Mouse (Mus musculus) lung, embryonic 14.5 days (tissue): Measurements from ENCODE around the gene Oas1g. TPM values are rescaled to one million over a fixed set of nuclear protein-coding genes. Genes with fewer than 3 reads are reported as not detected.
"Not testable (repeated sequence)": the region's sequence is repeated elsewhere in the genome, so short reads cannot be mapped to it uniquely, and the experiment has no call there.

Experiments used
- ATAC-seq: fragments of 200-750 bp; cut with Nextera tagmentation; 2 replicates; pipeline ENCODE4 v1.8.0; 2017; ENCODE audit warnings: mild to moderate bottlenecking, moderate TSS enrichment, moderate library complexity; ENCODE audit not compliant: insufficient read depth
- DNase-seq: peaks from one replicate; pipeline ENCODE4 v3.0.0-alpha.2; 2015
- H3K27ac ChIP-seq: fragments of 300-500 bp; sonication (generic); 2 replicates; pipeline ENCODE4 v1.5.1; 2014; ENCODE audit warnings: low read depth, mild to moderate bottlenecking, moderate library complexity
- H3K27me3 ChIP-seq: fragments of 300-500 bp; sonication (generic); 2 replicates; pipeline ENCODE4 v1.6.1; 2014; ENCODE audit warnings: low read length, control low read depth; ENCODE audit not compliant: insufficient read depth
- H3K36me3 ChIP-seq: fragments of 300-500 bp; sonication (generic); 2 replicates; pipeline ENCODE4 v1.6.1; 2014; ENCODE audit warnings: control low read depth; ENCODE audit not compliant: insufficient read depth
- H3K4me1 ChIP-seq: fragments of 300-500 bp; sonication (generic); 2 replicates; pipeline ENCODE4 v1.6.1; 2014; ENCODE audit warnings: antibody characterized with exemption, control low read depth; ENCODE audit not compliant: insufficient read depth
- H3K4me2 ChIP-seq: fragments of 300-500 bp; sonication (generic); 2 replicates; pipeline ENCODE4 v1.6.1; 2014; ENCODE audit warnings: mild to moderate bottlenecking
- H3K4me3 ChIP-seq: fragments of 300-500 bp; sonication (generic); 2 replicates; pipeline ENCODE4 v1.5.1; 2014; ENCODE audit warnings: low read depth, low read length
- H3K9ac ChIP-seq: fragments of 300-500 bp; sonication (generic); 2 replicates; pipeline ENCODE4 v1.6.1; 2014
- H3K9me3 ChIP-seq: fragments of 300-500 bp; sonication (generic); 2 replicates; pipeline ENCODE4 v1.6.1; 2016; ENCODE audit warnings: low read depth, low read length, control low read depth
- CTCF ChIP-seq: IDR thresholded peaks from 2 replicates; pipeline ENCODE4 v1.5.1; 2016; ENCODE audit warnings: antibody characterized with exemption, low read depth
- WGBS: fragments of 180-500 bp; shearing (Covaris S2); extraction: QIAGEN DNeasy Blood & Tissue Kit; methylation state at CpG from one replicate; pipeline ENCODE4 v1.1.7; 2014; 5-methylcytosine and 5-hydroxymethylcytosine counted together
- polyA plus RNA-seq: library from polyadenylated mRNA; unstranded; fragments of >200 nt; fragmentation: Nextera tagmentation; extraction: Ambion mirVana; gene quantifications from 2 replicates; pipeline ENCODE4 v1.2.1, GENCODE M21; 2014

Gene Oas1g
- polyA plus RNA-seq, 1 experiment from 2014 or later, result not detected

DNA sequence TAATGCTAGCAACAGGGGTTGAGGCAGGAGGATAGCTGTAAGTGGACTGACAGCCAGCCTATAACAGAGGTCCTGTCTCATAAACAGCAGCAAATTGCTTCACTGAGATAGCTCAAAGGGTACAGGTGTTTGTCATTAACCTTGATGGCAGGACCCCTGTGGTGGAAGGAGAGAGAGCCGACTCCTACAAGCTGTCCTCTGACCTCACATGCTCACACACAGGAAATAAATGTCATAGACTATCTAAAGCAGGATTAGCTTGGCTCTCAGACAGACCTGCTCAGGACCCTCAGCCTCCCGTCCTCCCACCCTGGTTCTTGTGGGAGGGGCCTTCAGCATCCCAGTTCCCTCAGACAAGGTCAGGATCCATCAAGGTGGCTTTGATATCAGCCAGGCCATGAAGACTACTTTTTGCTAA, 4.8 kb upstream of the Oas1g start:
- no peak for DNase-seq
- no peaks in the 10 kb centered on the region for H3K9me3 ChIP-seq

DNA sequence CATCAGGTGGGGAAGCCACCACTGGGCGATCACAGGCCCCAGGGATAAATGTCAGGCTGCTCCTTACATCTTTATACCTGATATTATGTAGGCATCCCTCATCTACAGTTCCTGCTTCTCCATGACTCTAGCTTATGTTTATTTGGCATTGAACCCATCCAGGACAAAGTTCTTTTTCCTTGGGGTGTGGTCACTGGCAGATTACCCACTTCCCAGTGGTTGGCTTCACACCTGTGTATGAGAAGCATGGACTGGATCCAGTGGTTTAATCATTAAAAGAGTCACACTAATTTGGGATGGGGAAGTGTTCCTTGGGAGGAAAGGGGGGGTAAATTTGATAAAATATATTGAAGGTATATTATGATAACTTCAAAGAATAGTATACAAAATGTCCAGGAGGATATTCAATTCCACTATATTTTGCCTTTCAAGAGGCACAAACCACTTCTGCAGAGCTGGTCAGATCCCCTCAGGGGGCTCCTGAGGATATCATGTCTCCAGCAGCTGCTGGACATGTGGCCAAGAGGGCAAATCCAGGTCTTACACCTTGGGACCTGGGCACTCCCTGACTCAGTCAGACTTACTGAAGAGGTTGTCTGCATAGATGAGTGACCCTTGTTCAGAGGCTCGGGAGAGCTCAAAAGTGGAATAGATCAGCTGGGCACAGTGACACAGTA, 4.3 kb upstream of the Oas1g start:
- 71% methylated on average over 2 of the region's 2 CpGs for WGBS
- not testable (repeated sequence) for H3K9ac ChIP-seq, H3K4me3 ChIP-seq, H3K4me2 ChIP-seq, H3K27ac ChIP-seq, H3K4me1 ChIP-seq, DNase-seq, H3K36me3 ChIP-seq, H3K9me3 ChIP-seq, H3K27me3 ChIP-seq, ATAC-seq

More for the DNA sequence above, 4.8 kb upstream of the Oas1g start:
- H3K4me1 ChIP-seq, result no peaks in the 10 kb centered on the region
- H3K4me2 ChIP-seq, result no peak overlapping the region
- no peak for TF ChIP-seq CTCF
- H3K4me3 ChIP-seq, result no peak overlapping the region
- ATAC-seq, result no peak
- no peak overlapping the region for H3K9ac ChIP-seq
- H3K27me3 ChIP-seq, result no peaks in the 10 kb centered on the region
- 45% methylated on average over 2 of the region's 2 CpGs for whole genome bisulfite sequencing
- H3K36me3 ChIP-seq, result no peaks in the 10 kb centered on the region
- no peak overlapping the region for H3K27ac ChIP-seq

DNA sequence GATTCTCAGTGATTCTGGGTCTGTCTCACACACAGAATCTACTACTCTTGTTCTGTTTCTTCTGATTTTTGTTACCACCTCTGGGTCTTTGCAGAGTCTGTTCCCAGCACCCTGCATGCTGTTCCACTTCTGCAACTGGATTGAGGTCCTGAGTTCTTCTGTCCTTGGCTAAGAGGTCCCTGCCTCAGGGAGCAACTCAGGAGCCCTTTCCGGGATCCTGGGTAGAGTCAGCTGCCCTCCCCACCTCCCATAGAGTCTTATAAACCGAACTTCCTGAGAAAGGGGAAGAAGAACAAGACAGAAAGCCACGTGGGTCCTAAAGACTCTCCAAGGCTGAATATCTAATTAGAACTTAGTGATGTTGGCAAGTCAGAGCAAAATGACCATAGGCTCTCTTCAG, 3.6 kb upstream of the Oas1g start:
- Histone ChIP-seq H3K9me3 (no peaks in the 10 kb centered on the region), H3K4me2 (no peak overlapping the region), H3K27ac (no peak overlapping the region), H3K27me3 (no peaks in the 10 kb centered on the region), H3K4me1 (no peaks in the 10 kb centered on the region), H3K4me3 (no peak overlapping the region), H3K36me3 (no peaks in the 10 kb centered on the region), H3K9ac (no peak overlapping the region)
- TF ChIP-seq CTCF, result no peak
- ATAC-seq, result no peak
- DNase-seq, result no peak
- 44% methylated on average over 3 of the region's 3 CpGs for WGBS

DNA sequence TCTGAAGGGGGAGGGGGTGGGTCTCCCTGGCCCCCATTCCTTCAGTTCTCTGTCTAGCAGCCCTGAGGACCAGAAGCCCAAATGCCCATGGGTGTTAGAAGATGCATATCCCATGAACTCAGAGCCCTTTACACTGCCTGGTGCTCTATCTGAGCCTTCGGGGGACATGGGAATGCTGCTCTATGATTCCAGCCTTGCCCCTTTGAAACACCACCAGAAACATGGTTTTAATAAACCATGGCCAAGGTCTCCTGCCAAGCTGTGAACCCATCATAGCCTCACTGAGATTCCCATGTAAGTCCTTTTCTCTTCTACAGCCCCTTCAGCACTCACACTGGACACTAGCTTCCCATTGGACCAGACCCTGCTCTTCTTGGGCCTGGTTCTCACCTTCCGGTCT, 2.6 kb upstream of the Oas1g start:
- Histone ChIP-seq H3K4me3 (no peak overlapping the region), H3K9me3 (no peaks in the 10 kb centered on the region), H3K27ac (no peak overlapping the region), H3K4me1 (no peaks in the 10 kb centered on the region), H3K27me3 (no peaks in the 10 kb centered on the region), H3K36me3 (no peaks in the 10 kb centered on the region), H3K9ac (no peak overlapping the region), H3K4me2 (no peak overlapping the region)
- TF ChIP-seq CTCF, result no peak
- 63% methylated on average over 2 of the region's 2 CpGs for WGBS
- ATAC-seq (no peak), DNase-seq (no peak)

GRCm38 (mm10) chr5:120888294-120888815, 942 bp upstream of the Oas1g start:
- not testable (repeated sequence) for H3K27me3 ChIP-seq, H3K36me3 ChIP-seq, H3K9ac ChIP-seq, H3K9me3 ChIP-seq, H3K4me1 ChIP-seq, DNase-seq, H3K4me3 ChIP-seq, ATAC-seq, H3K4me2 ChIP-seq, H3K27ac ChIP-seq
- WGBS, result 41% methylated on average over 4 of the region's 4 CpGs

DNA sequence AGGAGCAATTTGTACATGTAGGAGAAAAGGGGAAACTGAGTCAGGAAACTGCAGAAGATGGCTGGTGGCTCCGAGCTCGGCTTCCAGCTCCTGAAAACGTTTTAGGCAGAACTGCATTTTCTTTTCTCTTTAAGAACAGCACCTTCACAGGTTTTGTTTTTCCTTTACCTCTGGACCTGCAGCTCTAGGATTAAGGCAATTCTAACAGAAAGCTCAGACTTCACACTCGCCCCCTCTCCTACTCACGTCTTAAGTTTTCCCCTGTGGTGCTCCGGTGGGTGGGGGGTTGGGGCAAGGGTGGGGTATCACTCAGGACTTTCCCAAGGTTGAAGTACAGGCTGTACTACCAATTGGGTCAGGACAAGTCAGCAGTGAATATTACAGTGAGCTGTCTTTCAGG, 418 bp upstream of the Oas1g start:
- H3K27me3 ChIP-seq, result no peaks in the 10 kb centered on the region
- no peaks in the 10 kb centered on the region for H3K9me3 ChIP-seq
- DNase-seq (no peak), ATAC-seq (no peak)
- H3K4me2 ChIP-seq, result no peak overlapping the region
- H3K4me1 ChIP-seq, result no peaks in the 10 kb centered on the region
- 39% methylated on average over 6 of the region's 6 CpGs for WGBS
- H3K9ac ChIP-seq, result no peak overlapping the region
- no peak overlapping the region for H3K4me3 ChIP-seq
- no peak overlapping the region for H3K27ac ChIP-seq
- TF ChIP-seq CTCF, result no peak
- H3K36me3 ChIP-seq, result no peaks in the 10 kb centered on the region

- 92% methylated on average over 6 of the region's 6 CpGs for WGBS
- not testable (repeated sequence) for H3K4me3 ChIP-seq, DNase-seq, H3K36me3 ChIP-seq, H3K27me3 ChIP-seq, H3K4me1 ChIP-seq, ATAC-seq, H3K4me2 ChIP-seq, H3K27ac ChIP-seq, H3K9ac ChIP-seq, H3K9me3 ChIP-seq
Observed at GRCm38 (mm10) chr5:120881681-120882080, 5.7 kb downstream of the Oas1g start.

DNA sequence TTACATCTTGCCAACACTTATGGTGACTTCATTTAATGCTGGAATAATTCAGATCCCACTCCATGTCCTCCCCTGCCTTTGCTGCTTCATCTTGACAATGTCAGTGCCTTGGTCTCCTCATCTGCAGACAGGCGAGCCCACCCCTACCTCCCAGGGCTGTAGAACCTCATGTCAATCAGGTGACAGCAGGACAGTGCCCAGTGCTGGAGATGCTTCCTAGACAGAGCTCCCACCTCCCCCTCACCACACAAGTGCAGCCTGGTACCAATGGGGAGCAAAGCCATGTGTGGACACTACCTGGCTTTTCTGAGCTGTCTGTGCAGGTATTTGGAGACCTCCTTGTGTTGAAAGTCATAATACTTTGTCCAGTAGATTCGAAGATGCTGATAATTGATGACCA, 8.6 kb downstream of the Oas1g start:
- 45% methylated on average over 2 of the region's 2 CpGs for WGBS

DNA sequence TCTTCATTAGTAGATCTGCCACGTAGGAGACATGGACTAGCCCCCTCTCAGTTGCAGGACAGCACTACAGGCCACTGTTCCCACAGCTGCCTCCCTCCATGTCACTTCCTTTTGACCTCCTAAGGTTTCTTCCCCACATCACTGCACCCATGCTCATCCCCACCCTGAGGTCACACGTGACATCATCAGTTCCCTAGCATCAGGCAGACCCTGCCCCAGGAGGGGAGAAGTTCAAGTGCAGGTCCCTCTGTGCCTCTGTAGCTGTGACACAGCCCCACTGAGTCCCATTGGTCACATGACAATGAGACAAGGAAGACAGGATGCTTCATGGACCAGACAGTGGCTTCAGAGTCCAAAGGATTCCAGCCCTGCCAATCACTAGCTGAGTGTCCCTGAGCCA, 10.0 kb downstream of the Oas1g start:
- H3K27me3 ChIP-seq, H3K36me3 ChIP-seq, H3K27ac ChIP-seq, DNase-seq, H3K9me3 ChIP-seq, H3K4me3 ChIP-seq, H3K9ac ChIP-seq, H3K4me1 ChIP-seq, ATAC-seq, H3K4me2 ChIP-seq: not testable (repeated sequence)
- WGBS, result 78% methylated on average over 2 of the region's 2 CpGs

More for the DNA sequence above, 8.6 kb downstream of the Oas1g start:
- not testable (repeated sequence) for H3K4me3 ChIP-seq, H3K9ac ChIP-seq, H3K27me3 ChIP-seq, H3K4me2 ChIP-seq, ATAC-seq, H3K9me3 ChIP-seq, H3K4me1 ChIP-seq, H3K36me3 ChIP-seq, DNase-seq, H3K27ac ChIP-seq

- DNase-seq, H3K9ac ChIP-seq, ATAC-seq, H3K4me1 ChIP-seq, H3K4me3 ChIP-seq, H3K27me3 ChIP-seq, H3K4me2 ChIP-seq, H3K9me3 ChIP-seq, H3K27ac ChIP-seq, H3K36me3 ChIP-seq: not testable (repeated sequence)
- whole genome bisulfite sequencing, result 62% methylated on average over 2 of the region's 3 CpGs
Observed at GRCm38 (mm10) chr5:120876839-120877238, 10.6 kb downstream of the Oas1g start.
